ENCODE assay signal across 9 mouse cellular contexts in genomic region chr5:64327212-64327902, GRCm38 (mm10).
A peak's percentile ranks its signal among the peaks of the same experiment; 100 is the strongest.
DNase-seq lines count a peak whose midpoint lies in the region; ATAC-seq and TF ChIP-seq lines count a peak whose summit lies in the region.
"Had no signal": no experiment of that assay in that cellular context is flagged by ENCODE, and none has a peak within 500 bp of the region (broad histone marks: within the 10 kb centered on the region; RNA-seq: fewer than 3 reads in every experiment).

No protein-coding gene starts in this region.

- no peaks in the 10 kb centered on the region for H3K36me3 ChIP-seq in lung, postnatal 0 days (ENCODE audit: insufficient read depth, low read length)
- peaks cover 48% of the 10 kb centered on the region for H3K36me3 ChIP-seq in limb, embryonic 12.5 days
- peaks cover 10% of the 10 kb centered on the region; the same call in 1 of the 2 replicates for H3K36me3 ChIP-seq in stomach, embryonic 16.5 days (ENCODE audit: control insufficient read depth, insufficient read depth, low read length)

- H3K4me3 ChIP-seq in lung, postnatal 0 days (ENCODE audit: low read depth, low read length) = no peak overlapping the region
- H3K4me3 ChIP-seq in lung, adult 2 months (replicated peaks; ENCODE audit: extremely low read depth, low read depth, low read length) = no peak overlapping the region
- H3K4me3 ChIP-seq in limb, embryonic 12.5 days (replicated peaks) = no peak overlapping the region
- H3K4me3 ChIP-seq in stomach, embryonic 16.5 days (replicated peaks; ENCODE audit: low read length) = no peak overlapping the region

- H3K9me3 ChIP-seq in lung, postnatal 0 days (ENCODE audit: low read length) = no peaks in the 10 kb centered on the region
- H3K9me3 ChIP-seq in limb, embryonic 12.5 days = no peaks in the 10 kb centered on the region
- H3K9me3 ChIP-seq in stomach, embryonic 16.5 days (replicated peaks; ENCODE audit: control insufficient read depth, low read length) = no peaks in the 10 kb centered on the region

- 82% methylated on average over 7 of the region's 7 CpGs for whole genome bisulfite sequencing in lung, postnatal 0 days
- WGBS in lung, adult 2 months = 72% methylated on average over 7 of the region's 7 CpGs
- 59% methylated on average over 7 of the region's 7 CpGs for WGBS in limb, embryonic 12.5 days
- WGBS in stomach, embryonic 16.5 days = 83% methylated on average over 7 of the region's 7 CpGs

- TF ChIP-seq EP300 in lung, postnatal 0 days (IDR thresholded peaks at IDR 0.05) = no peak

- no peak for ATAC-seq in lung, postnatal 0 days
- ATAC-seq in limb, embryonic 12.5 days (ENCODE audit: insufficient number of reproducible peaks, insufficient read depth, low FRiP score, low TSS enrichment, low read depth) = no peak
- ATAC-seq in stomach, embryonic 16.5 days (ENCODE audit: insufficient read depth, low FRiP score) = no peak
- no peak for ATAC-seq in megakaryocyte, adult 5-6 weeks (ENCODE audit: poor library complexity, severe bottlenecking)

- no peak for TF ChIP-seq CTCF in lung, postnatal 0 days (IDR thresholded peaks at IDR 0.05)
- no peak for TF ChIP-seq CTCF in lung, adult 2 months (IDR thresholded peaks at IDR 0.05; ENCODE audit: insufficient read depth, low read length)

- TF ChIP-seq POLR2A in lung, adult 2 months (IDR thresholded peaks at IDR 0.05; ENCODE audit: borderline replicate concordance, extremely low read depth, low read depth, low read length) = no peak

- no peak overlapping the region for H3K9ac ChIP-seq in lung, postnatal 0 days (replicated peaks; ENCODE audit: low read depth)
- H3K9ac ChIP-seq in limb, embryonic 12.5 days (replicated peaks) = no peak overlapping the region
- H3K9ac ChIP-seq in stomach, embryonic 16.5 days (ENCODE audit: low read length) = no peak overlapping the region

- H3K27me3 ChIP-seq in lung, postnatal 0 days (replicated peaks; ENCODE audit: insufficient read depth, low read length) = no peaks in the 10 kb centered on the region
- H3K27me3 ChIP-seq in limb, embryonic 12.5 days = no peaks in the 10 kb centered on the region
- H3K27me3 ChIP-seq in stomach, embryonic 16.5 days (ENCODE audit: control insufficient read depth, insufficient read depth, low read length) = no peaks in the 10 kb centered on the region
- H3K27me3 ChIP-seq: CH12.LX had no signal

- no peak overlapping the region for H3K4me2 ChIP-seq in lung, postnatal 0 days (replicated peaks; ENCODE audit: low read depth, low read length)
- H3K4me2 ChIP-seq in limb, embryonic 12.5 days = no peak overlapping the region
- H3K4me2 ChIP-seq in stomach, embryonic 16.5 days (ENCODE audit: low read depth, low read length) = no peak overlapping the region

- H3K27ac ChIP-seq in lung, postnatal 0 days (ENCODE audit: low read length) = peak overlapping the region; percentile 57; the same call in 1 of the 2 replicates
- peak overlapping the region; percentile 60; the same call in 1 of the 2 replicates for H3K27ac ChIP-seq in limb, embryonic 12.5 days
- peak overlapping the region; percentile 54; the same call in 1 of the 2 replicates for H3K27ac ChIP-seq in stomach, embryonic 16.5 days (ENCODE audit: low read length)

- peaks cover 7% of the 10 kb centered on the region; the same call in 1 of the 2 replicates for H3K4me1 ChIP-seq in lung, postnatal 0 days (ENCODE audit: insufficient read depth, low read depth, low read length)
- peaks cover 11% of the 10 kb centered on the region for H3K4me1 ChIP-seq in lung, adult 2 months (ENCODE audit: control insufficient read depth, insufficient read depth, low read length)
- H3K4me1 ChIP-seq in limb, embryonic 12.5 days (replicated peaks) = peaks cover 23% of the 10 kb centered on the region
- H3K4me1 ChIP-seq in stomach, embryonic 16.5 days (ENCODE audit: control insufficient read depth, insufficient read depth, low read length) = peaks cover 13% of the 10 kb centered on the region

- DNase-seq in gastrocnemius, adult 18-20 months (ENCODE audit: low spot score) = peak; percentile 51
- no peak for DNase-seq in gastrocnemius, postnatal 10 days
- DNase-seq in lung, postnatal 0 days (ENCODE audit: low spot score) = no peak
- no peak for DNase-seq in lung, adult 2 months
- DNase-seq in natural killer cell, adult 2 months (ENCODE audit: low spot score in 2 of 2) = no peak
